Mouse (Mus musculus): ENCODE results near the gene Plekha7. TPM values are rescaled to one million over a fixed set of nuclear protein-coding genes. Genes with fewer than 3 reads are reported as not detected.

Plekha7 gene
- total and polyA plus RNA-seq, 2 experiments from 2014 or later: 7.9 to 22.8 TPM

GRCm38 (mm10) chr7:116268113-116268926 is 39.9 kb downstream of the Plekha7 start:
- Histone ChIP-seq H3K4me2 (ENCODE audit: low read depth, low read length) (no peak overlapping the region), H3K27me3 (ENCODE audit: insufficient read depth, low read length) (no peaks in the 10 kb centered on the region), H3K9ac (replicated peaks; ENCODE audit: low read length) (no peak overlapping the region), H3K4me3 (ENCODE audit: low read length) (no peak overlapping the region), H3K4me1 (ENCODE audit: insufficient read depth, low read length) (no peaks in the 10 kb centered on the region), H3K27ac (no peak overlapping the region), H3K9me3 (ENCODE audit: low read length) (no peaks in the 10 kb centered on the region), H3K36me3 (ENCODE audit: insufficient read depth, low read length) (no peaks in the 10 kb centered on the region)
- no peak for ATAC-seq
- 62% methylated on average over 13 of the region's 13 CpGs for WGBS
- TF ChIP-seq CTCF (IDR thresholded peaks at IDR 0.05; ENCODE audit: low read depth): no peak
- DNase-seq (ENCODE audit: low spot score): no peak

GRCm38 (mm10) chr7:116263281-116263680 is 44.9 kb downstream of the Plekha7 start:
- DNase-seq (ENCODE audit: low spot score) (no peak), ATAC-seq (no peak)
- no peak overlapping the region for H3K4me2 ChIP-seq (ENCODE audit: low read depth, low read length)
- no peaks in the 10 kb centered on the region for H3K27me3 ChIP-seq (ENCODE audit: insufficient read depth, low read length)
- H3K4me1 ChIP-seq (ENCODE audit: insufficient read depth, low read length): no peaks in the 10 kb centered on the region
- H3K4me3 ChIP-seq (ENCODE audit: low read length): no peak overlapping the region
- no peak overlapping the region for H3K9ac ChIP-seq (replicated peaks; ENCODE audit: low read length)
- TF ChIP-seq CTCF (IDR thresholded peaks at IDR 0.05; ENCODE audit: low read depth): no peak
- no peaks in the 10 kb centered on the region for H3K9me3 ChIP-seq (ENCODE audit: low read length)
- no peak overlapping the region for H3K27ac ChIP-seq
- no peaks in the 10 kb centered on the region for H3K36me3 ChIP-seq (ENCODE audit: insufficient read depth, low read length)
- WGBS: 73% methylated on average over 7 of the region's 7 CpGs

- no peaks in the 10 kb centered on the region for H3K9me3 ChIP-seq (ENCODE audit: low read length)
- no peak for ATAC-seq
- 34% methylated on average over 2 of the region's 2 CpGs for whole genome bisulfite sequencing
- H3K36me3 ChIP-seq (ENCODE audit: insufficient read depth, low read length): no peaks in the 10 kb centered on the region
- no peaks in the 10 kb centered on the region for H3K27me3 ChIP-seq (ENCODE audit: insufficient read depth, low read length)
- no peak overlapping the region for H3K4me2 ChIP-seq (ENCODE audit: low read depth, low read length)
- H3K27ac ChIP-seq: no peak overlapping the region
- no peak for DNase-seq (ENCODE audit: low spot score)
- no peak for TF ChIP-seq CTCF (IDR thresholded peaks at IDR 0.05; ENCODE audit: low read depth)
- H3K4me1 ChIP-seq (ENCODE audit: insufficient read depth, low read length): no peaks in the 10 kb centered on the region
- no peak overlapping the region for H3K4me3 ChIP-seq (ENCODE audit: low read length)
- H3K9ac ChIP-seq (replicated peaks; ENCODE audit: low read length): no peak overlapping the region
Measured at GRCm38 (mm10) chr7:116262508-116262907, 45.7 kb downstream of the Plekha7 start.

GRCm38 (mm10) chr7:116262101-116262500 is 46.1 kb downstream of the Plekha7 start:
- 31% methylated on average over 4 of the region's 4 CpGs for WGBS

GRCm38 (mm10) chr7:116260826-116261615 is 47.2 kb downstream of the Plekha7 start:
- Histone ChIP-seq H3K9me3 (ENCODE audit: low read length) (no peaks in the 10 kb centered on the region), H3K4me2 (ENCODE audit: low read depth, low read length) (no peak overlapping the region), H3K4me3 (ENCODE audit: low read length) (no peak overlapping the region), H3K27me3 (ENCODE audit: insufficient read depth, low read length) (no peaks in the 10 kb centered on the region), H3K27ac (no peak overlapping the region), H3K36me3 (ENCODE audit: insufficient read depth, low read length) (no peaks in the 10 kb centered on the region), H3K9ac (replicated peaks; ENCODE audit: low read length) (no peak overlapping the region), H3K4me1 (ENCODE audit: insufficient read depth, low read length) (no peaks in the 10 kb centered on the region)
- peak; percentile 59 for TF ChIP-seq CTCF (IDR thresholded peaks at IDR 0.05; ENCODE audit: low read depth)
- no peak for ATAC-seq
- WGBS: 72% methylated on average over 4 of the region's 4 CpGs
- DNase-seq (ENCODE audit: low spot score): no peak

More at GRCm38 (mm10) chr7:116262101-116262500, 46.1 kb downstream of the Plekha7 start:
- no peak overlapping the region for H3K4me3 ChIP-seq (ENCODE audit: low read length)
- peak; percentile 66 for TF ChIP-seq CTCF (IDR thresholded peaks at IDR 0.05; ENCODE audit: low read depth)
- H3K27ac ChIP-seq: no peak overlapping the region
- H3K4me1 ChIP-seq (ENCODE audit: insufficient read depth, low read length): no peaks in the 10 kb centered on the region
- no peak overlapping the region for H3K4me2 ChIP-seq (ENCODE audit: low read depth, low read length)
- H3K9me3 ChIP-seq (ENCODE audit: low read length): no peaks in the 10 kb centered on the region
- ATAC-seq (peak; percentile 74; the same call in 1 of the 2 replicates), DNase-seq (ENCODE audit: low spot score) (peak; percentile 60)
- H3K9ac ChIP-seq (replicated peaks; ENCODE audit: low read length): no peak overlapping the region
- no peaks in the 10 kb centered on the region for H3K27me3 ChIP-seq (ENCODE audit: insufficient read depth, low read length)
- no peaks in the 10 kb centered on the region for H3K36me3 ChIP-seq (ENCODE audit: insufficient read depth, low read length)

GRCm38 (mm10) chr7:116258464-116259185 is 49.6 kb downstream of the Plekha7 start:
- ATAC-seq: no peak
- H3K4me3 ChIP-seq (ENCODE audit: low read length): no peak overlapping the region
- WGBS: 75% methylated on average over 17 of the region's 17 CpGs
- no peaks in the 10 kb centered on the region for H3K4me1 ChIP-seq (ENCODE audit: insufficient read depth, low read length)
- no peaks in the 10 kb centered on the region for H3K9me3 ChIP-seq (ENCODE audit: low read length)
- no peaks in the 10 kb centered on the region for H3K36me3 ChIP-seq (ENCODE audit: insufficient read depth, low read length)
- no peak overlapping the region for H3K9ac ChIP-seq (replicated peaks; ENCODE audit: low read length)
- no peak for DNase-seq (ENCODE audit: low spot score)
- no peaks in the 10 kb centered on the region for H3K27me3 ChIP-seq (ENCODE audit: insufficient read depth, low read length)
- H3K4me2 ChIP-seq (ENCODE audit: low read depth, low read length): no peak overlapping the region
- H3K27ac ChIP-seq: no peak overlapping the region
- no peak for TF ChIP-seq CTCF (IDR thresholded peaks at IDR 0.05; ENCODE audit: low read depth)

All from hindbrain, postnatal 0 days (tissue).